Mouse (Mus musculus) neural tube, embryonic 13.5 days (tissue): ENCODE results near the gene Ddx50. TPM values are rescaled to one million over a fixed set of nuclear protein-coding genes. Genes with fewer than 3 reads are reported as not detected.

Experiments used
- ATAC-seq: fragments of 200-750 bp; cut with Nextera tagmentation; 2 replicates; pipeline ENCODE4 v1.8.0; 2017; ENCODE audit warnings: low read depth, mild to moderate bottlenecking, moderate TSS enrichment, moderate library complexity
- H3K27ac ChIP-seq: fragments of 300-500 bp; sonication (generic); replicated peaks from 2 replicates; pipeline ENCODE4 v1.5.1; 2015; ENCODE audit warnings: moderate library complexity, mild to moderate bottlenecking, inconsistent platforms
- H3K27me3 ChIP-seq: fragments of 300-500 bp; sonication (generic); 2 replicates; pipeline ENCODE4 v1.6.1; 2015; ENCODE audit warnings: mild to moderate bottlenecking, inconsistent platforms
- H3K36me3 ChIP-seq: fragments of 300-500 bp; sonication (generic); 2 replicates; pipeline ENCODE4 v1.6.1; 2015; ENCODE audit warnings: mild to moderate bottlenecking, inconsistent platforms
- H3K4me1 ChIP-seq: fragments of 300-500 bp; sonication (generic); replicated peaks from 2 replicates; pipeline ENCODE4 v1.6.1; 2015; ENCODE audit warnings: inconsistent platforms
- H3K4me2 ChIP-seq: fragments of 300-500 bp; sonication (generic); 2 replicates; pipeline ENCODE4 v1.6.1; 2015; ENCODE audit warnings: inconsistent platforms, mild to moderate bottlenecking, moderate library complexity
- H3K4me3 ChIP-seq: fragments of 300-500 bp; sonication (generic); 2 replicates; pipeline ENCODE4 v1.5.1; 2015; ENCODE audit warnings: mild to moderate bottlenecking, inconsistent platforms
- H3K9ac ChIP-seq: fragments of 300-500 bp; sonication (generic); 2 replicates; pipeline ENCODE4 v1.6.1; 2015; ENCODE audit warnings: moderate library complexity, mild to moderate bottlenecking, inconsistent platforms
- H3K9me3 ChIP-seq: fragments of 300-500 bp; sonication (generic); 2 replicates; pipeline ENCODE4 v1.6.1; 2016; ENCODE audit warnings: inconsistent platforms
- WGBS: fragments of 180-500 bp; shearing (Covaris S2); methylation state at CpG from one replicate; pipeline ENCODE4 v1.1.7; 2015; 5-methylcytosine and 5-hydroxymethylcytosine counted together
- polyA plus RNA-seq: library from polyadenylated mRNA; unstranded; fragments of >200 nt; fragmentation: Nextera tagmentation; extraction: Ambion mirVana; gene quantifications from 2 replicates; pipeline ENCODE4 v1.2.1, GENCODE M21; 2015

The Ddx50 gene
- polyA plus RNA-seq, 1 experiment from 2014 or later, result 88.3 TPM

GRCm38 (mm10) chr10:62664963-62665590 lies 14.1 kb upstream of the Ddx50 start:
- Histone ChIP-seq H3K4me1 (no peaks in the 10 kb centered on the region), H3K36me3 (no peaks in the 10 kb centered on the region), H3K4me3 (no peak overlapping the region), H3K9ac (no peak overlapping the region), H3K9me3 (no peaks in the 10 kb centered on the region), H3K27me3 (peaks cover 16% of the 10 kb centered on the region; the same call in 1 of the 2 replicates), H3K27ac (0 out of 2 replicates have a peak overlapping the region, but pooled peaks have one; percentile 33), H3K4me2 (peak overlapping the region; percentile 24)
- ATAC-seq, result no peak
- 57% methylated on average over 27 of the region's 27 CpGs for WGBS

- 88% methylated on average over 10 of the region's 10 CpGs for WGBS
- Histone ChIP-seq H3K27me3 (peaks cover 19% of the 10 kb centered on the region; the same call in 1 of the 2 replicates), H3K9ac (no peak overlapping the region), H3K36me3 (no peaks in the 10 kb centered on the region), H3K4me2 (no peak overlapping the region), H3K4me3 (no peak overlapping the region), H3K9me3 (no peaks in the 10 kb centered on the region), H3K4me1 (no peaks in the 10 kb centered on the region), H3K27ac (0 out of 2 replicates have a peak overlapping the region, but pooled peaks have one; percentile 18)
- ATAC-seq, result no peak
Measured at GRCm38 (mm10) chr10:62664171-62664570, 13.2 kb upstream of the Ddx50 start.

- Histone ChIP-seq H3K27ac (no peak overlapping the region), H3K4me1 (peaks cover 6% of the 10 kb centered on the region), H3K27me3 (0 out of 2 replicates have a peak, but pooled peaks cover 4% of the 10 kb centered on the region), H3K9ac (no peak overlapping the region), H3K4me2 (no peak overlapping the region), H3K36me3 (no peaks in the 10 kb centered on the region), H3K4me3 (no peak overlapping the region), H3K9me3 (no peaks in the 10 kb centered on the region)
- ATAC-seq, result no peak
- 83% methylated on average over 7 of the region's 7 CpGs for WGBS
Measured at GRCm38 (mm10) chr10:62656711-62657110, 5.7 kb upstream of the Ddx50 start.

GRCm38 (mm10) chr10:62651961-62652360 lies 943 bp upstream of the Ddx50 start:
- Histone ChIP-seq H3K9me3 (no peaks in the 10 kb centered on the region), H3K27me3 (no peaks in the 10 kb centered on the region), H3K36me3 (peaks cover 2% of the 10 kb centered on the region), H3K4me3 (peak overlapping the region; percentile 89), H3K9ac (peak overlapping the region; percentile 74), H3K4me1 (peaks cover 20% of the 10 kb centered on the region), H3K4me2 (peak overlapping the region; percentile 64), H3K27ac (peak overlapping the region; percentile 95)
- 15% methylated on average over 3 of the region's 3 CpGs for WGBS
- no peak for ATAC-seq

- Histone ChIP-seq H3K27me3 (no peaks in the 10 kb centered on the region), H3K36me3 (peaks cover 18% of the 10 kb centered on the region), H3K4me1 (peaks cover 20% of the 10 kb centered on the region), H3K4me2 (peak overlapping the region; percentile 85), H3K9me3 (no peaks in the 10 kb centered on the region), H3K9ac (peak overlapping the region; percentile 93), H3K4me3 (peak overlapping the region; percentile 89), H3K27ac (peak overlapping the region; percentile 95)
- ATAC-seq, result no peak
- WGBS, result under 1% methylated on average over 17 of the region's 17 CpGs
Measured at GRCm38 (mm10) chr10:62650358-62650782, 648 bp downstream of the Ddx50 start.

GRCm38 (mm10) chr10:62604161-62604560 lies 46.9 kb downstream of the Ddx50 start:
- ATAC-seq, result no peak
- 85% methylated on average over 3 of the region's 3 CpGs for WGBS
- Histone ChIP-seq H3K36me3 (no peaks in the 10 kb centered on the region), H3K9ac (no peak overlapping the region), H3K4me2 (no peak overlapping the region), H3K27ac (no peak overlapping the region), H3K9me3 (no peaks in the 10 kb centered on the region), H3K4me3 (no peak overlapping the region), H3K27me3 (no peaks in the 10 kb centered on the region), H3K4me1 (peaks cover 24% of the 10 kb centered on the region)

GRCm38 (mm10) chr10:62603233-62604030 lies 47.6 kb downstream of the Ddx50 start:
- peaks cover 3% of the 10 kb centered on the region for H3K36me3 ChIP-seq
- H3K4me2 ChIP-seq, result peak overlapping the region; percentile 92
- H3K27me3 ChIP-seq, result no peaks in the 10 kb centered on the region
- peak overlapping the region; percentile 98; the same call in 1 of the 2 replicates for H3K4me3 ChIP-seq
- no peak overlapping the region for H3K27ac ChIP-seq
- ATAC-seq, result no peak
- H3K9me3 ChIP-seq, result no peaks in the 10 kb centered on the region
- H3K4me1 ChIP-seq, result peaks cover 24% of the 10 kb centered on the region
- no peak overlapping the region for H3K9ac ChIP-seq
- WGBS, result 90% methylated on average over 12 of the region's 12 CpGs

GRCm38 (mm10) chr10:62602177-62603040 lies 48.6 kb downstream of the Ddx50 start, which contains the start of gene Ddx21:
Gene Ddx21 (minus strand): TSS chr10:62602281.
- Histone ChIP-seq H3K4me1 (peaks cover 32% of the 10 kb centered on the region), H3K4me3 (peak within 1 kb of the TSS; percentile 98), H3K9me3 (no peaks in the 10 kb centered on the region), H3K27ac (peak within 1 kb of the TSS; percentile 77), H3K4me2 (peak within 1 kb of the TSS; percentile 92), H3K9ac (peak within 1 kb of the TSS; percentile 76), H3K27me3 (no peaks in the 10 kb centered on the region), H3K36me3 (peaks cover 13% of the 10 kb centered on the region)
- ATAC-seq, result peak; percentile 98
- WGBS, result 6% methylated on average over 53 of the region's 53 CpGs

- H3K4me2 ChIP-seq, result peak overlapping the region; percentile 92
- WGBS, result under 1% methylated on average over 23 of the region's 23 CpGs
- H3K4me3 ChIP-seq, result peak overlapping the region; percentile 98
- H3K4me1 ChIP-seq, result peaks cover 35% of the 10 kb centered on the region
- no peaks in the 10 kb centered on the region for H3K27me3 ChIP-seq
- H3K9me3 ChIP-seq, result no peaks in the 10 kb centered on the region
- H3K27ac ChIP-seq, result peak overlapping the region; percentile 77
- peak overlapping the region; percentile 76 for H3K9ac ChIP-seq
- peaks cover 19% of the 10 kb centered on the region for H3K36me3 ChIP-seq
- ATAC-seq, result peak; percentile 79
Measured at GRCm38 (mm10) chr10:62601833-62602176, 49.2 kb downstream of the Ddx50 start.

GRCm38 (mm10) chr10:62601053-62601791 lies 49.8 kb downstream of the Ddx50 start:
- ATAC-seq, result no peak

GRCm38 (mm10) chr10:62600056-62600455 lies 51.0 kb downstream of the Ddx50 start:
- no peak for ATAC-seq
- Histone ChIP-seq H3K4me1 (peaks cover 35% of the 10 kb centered on the region), H3K4me2 (no peak overlapping the region), H3K27ac (no peak overlapping the region), H3K36me3 (peaks cover 29% of the 10 kb centered on the region), H3K27me3 (no peaks in the 10 kb centered on the region), H3K4me3 (no peak overlapping the region), H3K9ac (no peak overlapping the region), H3K9me3 (no peaks in the 10 kb centered on the region)
- WGBS, result 95% methylated on average over 6 of the region's 6 CpGs

More at GRCm38 (mm10) chr10:62601053-62601791, 49.8 kb downstream of the Ddx50 start:
- peak overlapping the region; percentile 98 for H3K4me3 ChIP-seq
- peaks cover 21% of the 10 kb centered on the region for H3K36me3 ChIP-seq
- no peaks in the 10 kb centered on the region for H3K9me3 ChIP-seq
- H3K9ac ChIP-seq, result peak overlapping the region; percentile 76
- H3K27ac ChIP-seq, result peak overlapping the region; percentile 77; the same call in 1 of the 2 replicates
- H3K4me2 ChIP-seq, result peak overlapping the region; percentile 92
- H3K27me3 ChIP-seq, result no peaks in the 10 kb centered on the region
- WGBS, result 12% methylated on average over 20 of the region's 20 CpGs
- peaks cover 35% of the 10 kb centered on the region for H3K4me1 ChIP-seq
